Mouse (Mus musculus) spleen, adult 2 months (tissue): Measurements from ENCODE around the gene Stim1. TPM values are rescaled to one million over a fixed set of nuclear protein-coding genes. Genes with fewer than 3 reads are reported as not detected.

Experiments
- DNase-seq, 2 experiments: peaks; one replicate each; pipeline versions ENCODE4 v3.0.0 to v3.0.0-alpha.2; 2012 to 2021; ENCODE audit warnings: low spot score in 2 of 2, low read depth in 1 of 2
- H3K27ac ChIP-seq: fragments of 200-500 bp; 2 replicates; pipeline ENCODE4 v1.5.1; 2012; ENCODE audit warnings: low read length, inconsistent platforms; ENCODE audit not compliant: insufficient read depth
- H3K27me3 ChIP-seq: fragments of 200-500 bp; 2 replicates; pipeline ENCODE4 v1.6.1; 2012; ENCODE audit warnings: mild to moderate bottlenecking, moderate library complexity, low read length, inconsistent platforms; ENCODE audit not compliant: control insufficient read depth, insufficient read depth
- H3K36me3 ChIP-seq: fragments of 200-500 bp; 2 replicates; pipeline ENCODE4 v1.6.1; 2012; ENCODE audit warnings: mild to moderate bottlenecking, low read length, inconsistent platforms; ENCODE audit not compliant: control insufficient read depth, insufficient read depth
- H3K4me1 ChIP-seq: fragments of 200-500 bp; 2 replicates; pipeline ENCODE4 v1.6.1; 2011; ENCODE audit warnings: inconsistent platforms; ENCODE audit not compliant: control insufficient read depth, insufficient read depth, insufficient read length
- H3K4me3 ChIP-seq: fragments of 200-500 bp; 2 replicates; pipeline ENCODE4 v1.5.1; 2011; ENCODE audit warnings: mild to moderate bottlenecking, inconsistent platforms; ENCODE audit not compliant: insufficient read depth, insufficient read length; ENCODE audit errors: extremely low read depth
- CTCF ChIP-seq: fragments of 200-500 bp; IDR thresholded peaks from 2 replicates; pipeline ENCODE4 v1.5.1; 2011; ENCODE audit warnings: mild to moderate bottlenecking, inconsistent platforms; ENCODE audit not compliant: insufficient read depth, insufficient read length, insufficient replicate concordance; ENCODE audit errors: extremely low read depth
- POLR2A ChIP-seq: fragments of 200-500 bp; IDR thresholded peaks from 2 replicates; pipeline ENCODE4 v1.6.1; 2011; ENCODE audit warnings: low read depth, low read length, inconsistent platforms
- WGBS: fragments of 180-500 bp; shearing (Covaris S2); methylation state at CpG from one replicate; pipeline ENCODE4 v1.1.7; 2018; 5-methylcytosine and 5-hydroxymethylcytosine counted together
- polyA plus RNA-seq: library from polyadenylated mRNA; depleted of rRNA; stranded (reverse); fragments of >200 nt; gene quantifications from 2 replicates; pipeline ENCODE4 v1.2.3, GENCODE M21; 2012

The Stim1 gene
- polyA plus RNA-seq, 1 experiment, result 49.3 TPM

DNA sequence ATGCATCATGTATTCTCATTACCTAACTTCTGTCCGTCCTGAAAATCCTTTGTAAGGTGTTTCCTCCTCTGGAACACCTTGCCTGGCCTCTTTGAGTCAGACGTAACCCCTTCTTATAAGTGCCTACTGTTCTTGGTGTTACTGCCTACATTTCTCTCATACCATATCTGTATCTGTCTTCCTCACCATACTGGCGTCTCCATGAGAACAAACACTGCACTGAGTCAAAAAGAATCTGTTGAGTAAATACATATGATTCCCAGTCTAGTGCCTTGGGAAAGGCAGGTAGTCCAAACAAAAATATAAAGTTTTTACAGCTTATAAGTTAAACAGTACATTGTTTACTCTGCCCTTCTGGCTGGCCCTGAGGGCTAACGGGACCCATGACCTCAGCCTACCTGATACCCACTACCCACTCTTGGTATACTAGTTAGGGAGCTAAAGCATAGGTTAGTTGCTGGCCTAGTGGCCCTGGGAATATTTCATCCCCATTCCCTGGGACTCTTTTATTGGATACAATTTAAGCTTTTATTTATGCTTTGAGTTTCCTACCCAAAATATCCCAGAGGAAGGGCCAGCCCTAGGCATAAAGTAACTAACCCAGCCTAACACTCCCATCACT is 39.4 kb upstream of the Stim1 start:
- 0 out of 2 replicates have a peak, but pooled peaks cover 2% of the 10 kb centered on the region for H3K36me3 ChIP-seq
- no peak overlapping the region for H3K27ac ChIP-seq
- TF ChIP-seq CTCF, result no peak
- no peak for TF ChIP-seq POLR2A
- no peak overlapping the region for H3K4me3 ChIP-seq
- DNase-seq, result no peak
- no peaks in the 10 kb centered on the region for H3K4me1 ChIP-seq
- no peaks in the 10 kb centered on the region for H3K27me3 ChIP-seq
- 96% methylated on average over 4 of the region's 4 CpGs for WGBS

DNA sequence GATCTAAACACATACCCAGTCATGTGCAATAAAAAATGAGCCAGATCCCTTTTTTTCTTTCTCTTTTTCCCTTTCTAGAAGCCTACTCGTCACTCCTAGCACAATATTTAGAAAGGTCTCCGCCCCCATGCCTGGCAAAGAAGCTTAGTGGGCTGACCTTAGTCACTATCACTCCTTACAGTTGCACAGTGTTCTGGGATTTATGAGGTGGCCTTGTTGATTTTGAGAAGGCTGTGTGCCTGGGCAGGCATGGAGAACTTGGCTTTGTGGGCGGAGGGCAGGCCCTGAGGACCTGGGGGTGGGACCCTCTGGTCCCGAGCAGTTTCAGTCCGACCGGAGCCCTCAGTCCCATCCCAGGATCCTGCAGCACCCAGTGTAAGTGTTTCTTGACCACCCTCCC is 37.8 kb upstream of the Stim1 start:
- TF ChIP-seq POLR2A (no peak), CTCF (no peak)
- Histone ChIP-seq H3K4me3 (no peak overlapping the region), H3K27ac (no peak overlapping the region), H3K27me3 (no peaks in the 10 kb centered on the region), H3K4me1 (no peaks in the 10 kb centered on the region), H3K36me3 (0 out of 2 replicates have a peak, but pooled peaks cover 2% of the 10 kb centered on the region)
- 91% methylated on average over 6 of the region's 6 CpGs for WGBS
- no peak for DNase-seq

DNA sequence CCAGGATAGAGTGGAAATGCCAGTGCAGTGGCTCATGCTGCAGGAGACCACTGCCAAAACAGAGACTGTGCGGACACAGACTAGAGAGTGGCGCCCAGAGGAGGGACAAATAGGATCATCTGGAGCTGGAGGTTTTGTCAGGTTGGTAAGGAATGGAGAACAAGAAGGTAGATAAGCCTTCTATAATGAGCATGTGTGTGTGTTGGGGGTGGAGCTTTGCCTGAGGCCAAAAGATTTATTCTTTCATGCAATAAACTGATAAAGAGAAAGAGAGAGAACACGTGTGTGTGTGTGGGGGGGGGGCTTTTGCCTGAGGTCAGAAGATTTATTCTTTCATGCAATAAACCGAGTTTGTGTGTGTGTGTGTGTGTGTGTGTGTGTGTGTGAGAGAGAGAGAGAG is 34.5 kb upstream of the Stim1 start:
- WGBS, result 65% methylated on average over 4 of the region's 4 CpGs
- Histone ChIP-seq H3K27me3 (no peaks in the 10 kb centered on the region), H3K36me3 (peaks cover 12% of the 10 kb centered on the region; the same call in 1 of the 2 replicates), H3K4me1 (no peaks in the 10 kb centered on the region), H3K4me3 (no peak overlapping the region), H3K27ac (no peak overlapping the region)
- no peak for TF ChIP-seq CTCF
- no peak for TF ChIP-seq POLR2A
- no peak for DNase-seq

DNA sequence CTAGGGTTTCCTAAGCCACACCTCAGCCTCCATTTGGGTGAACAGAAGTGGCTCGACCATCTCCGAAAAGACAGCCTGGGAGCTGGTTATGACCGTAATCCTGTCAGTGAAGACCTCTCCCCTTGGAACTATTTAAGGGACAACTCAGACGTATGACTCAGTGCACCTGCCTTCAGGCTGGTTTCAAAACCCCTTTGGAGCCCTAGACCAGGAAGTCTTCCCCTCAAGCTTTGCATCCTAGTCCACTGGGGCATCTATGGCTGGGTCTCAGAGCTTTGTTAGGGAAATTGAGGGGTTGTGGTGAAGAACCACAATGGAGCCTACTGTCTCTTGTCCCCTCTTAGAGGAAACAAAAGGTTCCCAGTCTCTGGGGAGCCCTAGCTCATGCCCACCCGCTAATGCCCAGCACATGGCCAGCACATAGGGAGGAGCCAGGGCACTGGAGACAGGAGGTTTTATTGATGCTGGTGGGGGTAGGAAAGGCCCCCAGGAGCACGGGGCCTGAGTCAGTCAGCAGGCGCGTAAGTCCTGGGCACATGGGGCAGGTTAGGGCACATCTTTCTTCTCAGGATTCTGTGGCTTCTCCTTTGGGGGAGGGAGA is 28.8 kb upstream of the Stim1 start:
- no peaks in the 10 kb centered on the region for H3K27me3 ChIP-seq
- peaks cover 3% of the 10 kb centered on the region; the same call in 1 of the 2 replicates for H3K4me1 ChIP-seq
- H3K4me3 ChIP-seq, result no peak overlapping the region
- no peak for DNase-seq
- H3K36me3 ChIP-seq, result peaks cover 33% of the 10 kb centered on the region
- no peak for TF ChIP-seq CTCF
- TF ChIP-seq POLR2A, result no peak
- H3K27ac ChIP-seq, result no peak overlapping the region
- 83% methylated on average over 8 of the region's 8 CpGs for WGBS

DNA sequence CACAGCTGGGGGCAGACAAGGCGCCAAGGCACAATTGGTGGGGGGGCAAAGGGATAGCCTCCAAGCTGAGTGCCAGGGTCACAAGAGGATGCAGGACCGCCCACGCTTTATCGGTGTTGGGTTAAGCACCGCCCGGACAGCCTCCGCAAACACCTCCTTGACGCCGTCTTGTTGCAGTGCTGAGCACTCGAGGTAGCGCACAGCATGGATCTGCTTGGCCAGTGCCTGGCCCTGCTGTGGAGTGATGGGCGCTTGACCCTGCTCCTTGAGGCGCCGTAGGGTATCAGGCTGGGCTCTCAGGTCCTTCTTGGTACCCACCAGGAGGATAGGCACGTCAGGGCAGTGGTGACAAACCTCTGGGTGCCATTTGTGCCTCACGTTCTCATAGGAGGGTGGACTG is 28.0 kb upstream of the Stim1 start:
- DNase-seq, result no peak
- Histone ChIP-seq H3K36me3 (peaks cover 33% of the 10 kb centered on the region), H3K4me1 (peaks cover 11% of the 10 kb centered on the region; the same call in 1 of the 2 replicates), H3K4me3 (no peak overlapping the region), H3K27ac (no peak overlapping the region), H3K27me3 (no peaks in the 10 kb centered on the region)
- 91% methylated on average over 16 of the region's 16 CpGs for WGBS
- TF ChIP-seq POLR2A (no peak), CTCF (no peak)

DNA sequence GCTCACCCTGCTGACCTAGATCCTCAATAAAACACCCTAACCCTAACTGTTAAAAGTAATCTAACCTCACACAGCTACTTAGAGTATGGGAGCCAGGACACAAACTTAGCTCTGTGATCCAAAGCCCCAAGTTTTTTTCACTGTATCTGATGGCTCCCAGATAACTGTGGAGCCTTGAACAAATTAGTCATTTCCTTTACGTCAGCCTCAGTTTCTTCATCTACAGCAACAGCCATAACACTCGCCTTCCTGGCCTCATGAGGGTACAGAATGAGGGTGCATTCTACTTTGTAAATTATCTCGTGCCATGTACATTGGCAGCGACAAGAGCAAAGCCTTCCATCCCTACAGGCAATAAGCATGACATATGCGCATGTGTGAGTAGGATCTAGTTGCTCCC is 25.2 kb upstream of the Stim1 start:
- no peak for DNase-seq
- TF ChIP-seq POLR2A (no peak), CTCF (no peak)
- H3K36me3 ChIP-seq, result peaks cover 29% of the 10 kb centered on the region
- H3K4me1 ChIP-seq, result peaks cover 39% of the 10 kb centered on the region
- no peak overlapping the region for H3K27ac ChIP-seq
- H3K4me3 ChIP-seq, result no peak overlapping the region
- 77% methylated on average over 5 of the region's 5 CpGs for WGBS
- no peaks in the 10 kb centered on the region for H3K27me3 ChIP-seq

DNA sequence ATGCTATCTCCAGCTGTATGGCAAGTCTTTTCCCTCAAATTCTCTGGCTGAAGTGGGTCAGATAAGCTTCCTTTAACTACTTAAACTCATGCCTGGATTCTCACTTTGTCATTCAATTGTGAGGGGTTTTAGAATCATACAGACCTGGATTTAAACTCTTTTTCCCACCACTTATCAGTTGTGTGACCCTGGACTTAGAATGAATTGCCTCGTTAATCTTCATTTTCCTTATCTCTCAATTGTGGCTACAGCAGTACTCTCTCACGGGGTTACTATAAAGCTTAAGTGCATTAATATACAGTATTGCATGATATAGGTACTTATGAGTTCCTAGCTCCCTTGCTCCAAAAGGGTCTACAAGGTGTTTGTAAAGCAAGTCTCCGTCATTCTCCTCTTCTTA is 24.7 kb upstream of the Stim1 start:
- H3K4me3 ChIP-seq, result no peak overlapping the region
- DNase-seq, result no peak
- peaks cover 45% of the 10 kb centered on the region for H3K4me1 ChIP-seq
- TF ChIP-seq CTCF (no peak), POLR2A (no peak)
- peaks cover 24% of the 10 kb centered on the region for H3K36me3 ChIP-seq
- no peaks in the 10 kb centered on the region for H3K27me3 ChIP-seq
- H3K27ac ChIP-seq, result no peak overlapping the region; the same call in 1 of the 2 replicates
- WGBS, result 73% methylated on average over 3 of the region's 3 CpGs
